Mouse (Mus musculus): Measurements from ENCODE around the gene Lysmd1. TPM values are rescaled to one million over a fixed set of nuclear protein-coding genes. Genes with fewer than 3 reads are reported as not detected.

Gene Lysmd1
- polyA plus RNA-seq, 1 experiment from 2014 or later: 9.1 TPM

DNA sequence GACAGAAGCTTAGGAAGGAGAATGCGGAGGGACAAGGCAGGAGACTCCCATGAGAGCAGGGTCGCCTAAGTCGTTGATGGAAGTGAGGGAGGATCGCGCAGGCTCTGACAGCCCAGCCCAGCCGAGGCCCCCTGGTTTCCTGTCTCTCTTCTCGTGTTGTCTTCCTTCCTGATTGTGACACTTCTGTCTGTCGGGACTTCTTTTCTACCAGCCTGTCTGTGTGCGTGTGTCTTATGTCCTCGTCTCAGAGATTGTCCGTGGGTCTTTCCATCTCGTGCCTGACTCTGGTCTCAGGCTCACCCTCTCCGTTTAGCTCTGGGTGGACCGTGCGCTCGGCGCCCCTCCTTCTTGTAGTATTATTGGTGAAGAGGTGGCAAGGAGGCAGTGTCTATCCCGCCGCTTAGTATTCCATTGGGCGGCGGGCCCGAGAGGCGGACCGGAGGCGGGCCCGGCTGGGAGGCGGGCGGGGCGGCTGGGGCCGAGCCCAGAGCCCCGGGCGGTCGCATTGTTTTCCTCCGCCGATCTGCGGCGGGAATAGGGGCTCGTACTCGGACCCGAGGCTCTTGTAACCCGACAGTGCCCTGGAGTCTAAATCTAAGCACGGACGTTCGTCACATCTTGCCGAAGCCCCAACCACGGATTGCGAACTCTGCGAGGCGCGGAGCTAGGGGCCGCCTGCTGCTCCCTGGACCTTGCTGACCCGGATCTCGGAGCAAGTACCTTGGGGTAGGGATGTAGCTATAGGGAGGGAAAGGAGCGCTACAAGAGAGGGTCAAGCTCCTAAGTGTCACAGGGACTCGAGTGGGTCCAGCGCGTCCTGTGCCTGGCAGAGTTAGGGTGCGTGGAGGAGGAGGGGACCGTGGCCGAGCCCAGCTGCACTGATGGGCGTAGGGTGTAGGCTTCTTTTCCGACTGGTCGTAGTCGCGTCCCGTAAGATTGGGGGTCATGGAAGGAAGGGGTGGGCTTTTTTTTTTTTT is 26.4 kb downstream of the Lysmd1 start, which contains the start of gene Sema6c:
Gene Sema6c, plus strand, starts transcription at position 471 of the 977 bp plus-strand sequence.
- WGBS: under 1% methylated on average over 65 of the region's 66 CpGs
- Histone ChIP-seq H3K4me3 (peak within 1 kb of the TSS; percentile 62), H3K4me2 (peak within 1 kb of the TSS; percentile 98), H3K36me3 (no peaks in the 10 kb centered on the region), H3K9me3 (replicated peaks) (no peaks in the 10 kb centered on the region), H3K27ac (ENCODE audit: poor library complexity, severe bottlenecking) (peak within 1 kb of the TSS; percentile 9; the same call in 1 of the 2 replicates), H3K9ac (peak within 1 kb of the TSS; percentile 87), H3K27me3 (replicated peaks) (peaks cover 13% of the 10 kb centered on the region; the same call in 1 of the 2 replicates), H3K4me1 (replicated peaks) (peaks cover 45% of the 10 kb centered on the region)
- ATAC-seq (ENCODE audit: insufficient number of reproducible peaks, low FRiP score): peak; percentile 94

DNA sequence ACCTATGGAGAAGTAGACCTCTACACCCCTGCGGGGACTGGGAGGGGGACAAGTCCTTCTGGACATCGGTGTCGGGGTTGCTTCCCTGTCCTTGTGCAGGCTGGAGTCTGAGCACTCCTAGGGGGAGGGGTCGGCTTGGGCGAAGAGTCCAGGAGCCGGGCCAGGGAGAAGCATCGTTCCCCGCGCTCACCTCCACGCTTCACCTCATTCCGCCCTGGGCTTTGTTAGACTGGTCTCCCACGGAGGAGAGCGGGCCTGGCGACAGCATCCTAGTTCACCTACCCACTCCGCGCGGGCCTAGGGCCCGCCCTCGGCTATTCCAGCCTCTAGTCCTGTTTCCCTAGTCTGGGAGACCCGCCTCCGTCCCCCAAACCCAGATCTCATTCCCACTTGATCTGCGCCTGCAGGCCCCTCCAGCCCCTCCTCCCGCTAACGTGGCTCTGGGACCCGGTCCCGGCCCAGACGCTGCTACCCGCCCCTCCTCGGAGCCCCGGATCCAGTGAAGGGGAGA is 27.2 kb downstream of the Lysmd1 start:
- 0 out of 2 replicates have a peak, but pooled peaks have one; percentile 9 for ATAC-seq (ENCODE audit: insufficient number of reproducible peaks, low FRiP score)

DNA sequence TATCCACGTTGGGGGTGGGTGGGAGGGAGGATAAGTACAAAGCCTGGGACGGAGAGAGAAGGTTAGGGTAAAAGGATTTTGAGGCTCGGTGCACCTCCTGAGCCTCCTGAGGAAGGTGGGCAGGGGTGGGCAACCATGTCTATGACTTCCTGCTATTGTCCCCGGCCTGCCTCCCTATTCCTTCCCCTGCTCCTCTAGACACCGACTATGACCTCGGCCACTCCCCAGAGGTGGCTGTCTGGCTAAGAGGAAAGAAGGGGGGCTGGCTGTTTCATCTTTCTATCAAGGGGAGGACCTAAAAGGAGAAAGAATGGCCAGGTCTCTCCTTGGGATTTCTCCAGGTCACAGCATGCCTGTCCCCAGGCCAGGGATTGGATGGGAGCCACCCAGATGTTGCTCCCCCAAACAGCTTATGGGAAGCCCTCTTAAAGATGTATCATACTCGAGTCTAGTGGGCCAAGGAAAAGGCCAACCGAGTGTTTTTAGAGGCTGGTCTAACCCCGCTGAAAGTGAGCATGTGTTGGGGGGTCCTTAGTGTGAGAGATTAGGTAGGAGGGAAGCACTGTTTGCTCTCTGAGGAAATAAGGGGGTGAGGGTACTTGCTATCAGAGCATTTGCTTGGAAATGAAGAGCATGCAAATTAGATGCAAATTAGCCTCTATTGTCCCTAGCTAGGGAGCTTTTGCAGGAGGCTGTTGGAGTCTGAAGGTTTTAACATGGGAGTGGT is 27.9 kb downstream of the Lysmd1 start:
- WGBS: 15% methylated on average over 9 of the region's 9 CpGs

More for the DNA sequence above, 27.2 kb downstream of the Lysmd1 start:
- Histone ChIP-seq H3K4me1 (replicated peaks) (peaks cover 45% of the 10 kb centered on the region), H3K4me3 (peak overlapping the region; percentile 62), H3K9ac (peak overlapping the region; percentile 87), H3K9me3 (replicated peaks) (no peaks in the 10 kb centered on the region), H3K27me3 (replicated peaks) (peaks cover 13% of the 10 kb centered on the region; the same call in 1 of the 2 replicates), H3K36me3 (no peaks in the 10 kb centered on the region), H3K27ac (ENCODE audit: poor library complexity, severe bottlenecking) (no peak overlapping the region), H3K4me2 (peak overlapping the region; percentile 98)
- 1% methylated on average over 30 of the region's 30 CpGs for WGBS

DNA sequence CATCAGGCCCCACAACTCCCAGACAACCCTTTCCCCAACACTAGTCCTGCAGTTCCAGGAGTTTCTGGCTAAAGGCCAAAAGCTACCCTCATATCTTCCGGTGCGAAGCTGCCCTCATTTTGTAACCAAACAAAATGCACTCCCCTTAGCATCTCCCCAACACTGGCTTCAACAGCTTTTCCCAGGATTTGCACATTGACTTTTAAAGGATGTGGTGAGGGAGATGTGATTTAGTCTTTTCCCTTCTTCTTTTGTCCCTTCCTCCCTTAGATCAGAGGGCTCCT is 28.4 kb downstream of the Lysmd1 start:
- H3K4me1 ChIP-seq (replicated peaks): peaks cover 45% of the 10 kb centered on the region
- H3K9ac ChIP-seq: no peak overlapping the region
- no peak overlapping the region; the same call in 1 of the 2 replicates for H3K4me3 ChIP-seq
- ATAC-seq (ENCODE audit: insufficient number of reproducible peaks, low FRiP score): no peak
- 25% methylated on average over 2 of the region's 2 CpGs for WGBS
- peaks cover 13% of the 10 kb centered on the region; the same call in 1 of the 2 replicates for H3K27me3 ChIP-seq (replicated peaks)
- peaks cover 7% of the 10 kb centered on the region for H3K36me3 ChIP-seq
- H3K4me2 ChIP-seq: peak overlapping the region; percentile 98; the same call in 1 of the 2 replicates
- no peak overlapping the region for H3K27ac ChIP-seq (ENCODE audit: poor library complexity, severe bottlenecking)
- no peaks in the 10 kb centered on the region for H3K9me3 ChIP-seq (replicated peaks)

More for the DNA sequence above, 27.9 kb downstream of the Lysmd1 start:
- no peak for ATAC-seq (ENCODE audit: insufficient number of reproducible peaks, low FRiP score)
- Histone ChIP-seq H3K4me1 (replicated peaks) (peaks cover 45% of the 10 kb centered on the region), H3K36me3 (peaks cover 2% of the 10 kb centered on the region; the same call in 1 of the 2 replicates), H3K4me2 (peak overlapping the region; percentile 98), H3K4me3 (peak overlapping the region; percentile 62), H3K27me3 (replicated peaks) (peaks cover 13% of the 10 kb centered on the region; the same call in 1 of the 2 replicates), H3K9me3 (replicated peaks) (no peaks in the 10 kb centered on the region), H3K27ac (ENCODE audit: poor library complexity, severe bottlenecking) (no peak overlapping the region), H3K9ac (peak overlapping the region; percentile 87)

DNA sequence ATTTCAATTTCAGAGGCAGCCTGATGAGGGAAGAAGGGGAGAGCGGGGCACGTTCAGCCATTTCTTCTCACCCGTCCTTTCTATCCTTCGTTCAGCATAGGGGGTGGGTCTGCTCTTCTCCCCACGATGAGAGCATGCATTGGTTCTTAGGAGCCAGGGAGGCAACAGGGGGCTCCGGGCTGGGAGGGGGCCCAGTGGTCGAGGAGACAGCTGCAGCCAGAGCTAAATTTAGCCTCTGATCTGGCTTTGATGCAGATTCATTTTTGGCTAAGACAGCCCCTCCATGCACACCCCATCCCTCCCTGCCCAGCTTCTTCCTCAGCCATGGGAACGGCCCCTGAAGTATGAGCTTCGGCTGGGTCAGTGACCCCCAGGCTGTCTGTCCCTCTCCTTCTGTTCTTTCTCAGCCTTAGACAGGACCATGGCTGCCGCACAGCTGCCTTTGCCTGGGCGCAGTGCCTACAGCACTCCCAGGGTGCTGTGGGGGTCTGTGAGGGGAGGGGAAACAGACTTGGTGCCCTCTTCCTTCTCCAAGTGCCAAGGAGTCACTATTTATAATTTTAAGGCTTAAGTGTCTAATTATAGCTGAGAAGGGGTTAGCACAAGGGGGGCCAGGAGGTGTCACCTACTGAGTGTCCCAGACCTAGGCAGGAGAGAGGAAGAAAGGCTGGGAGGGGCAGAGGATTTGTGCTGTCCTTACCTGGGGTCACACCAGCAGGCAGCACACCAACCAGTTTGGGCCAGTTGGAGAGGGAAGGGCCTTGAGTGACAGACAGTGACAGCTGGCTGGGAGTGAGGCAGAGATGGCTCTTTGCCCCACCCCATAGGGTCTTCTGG is 29.7 kb downstream of the Lysmd1 start:
- 43% methylated on average over 11 of the region's 11 CpGs for WGBS
- ATAC-seq (ENCODE audit: insufficient number of reproducible peaks, low FRiP score): no peak
- H3K9me3 ChIP-seq (replicated peaks): no peaks in the 10 kb centered on the region
- peaks cover 12% of the 10 kb centered on the region for H3K36me3 ChIP-seq
- H3K27me3 ChIP-seq (replicated peaks): peaks cover 19% of the 10 kb centered on the region; the same call in 1 of the 2 replicates
- peaks cover 45% of the 10 kb centered on the region for H3K4me1 ChIP-seq (replicated peaks)
- H3K9ac ChIP-seq: peak overlapping the region; percentile 48; the same call in 1 of the 2 replicates
- peak overlapping the region; percentile 11; the same call in 1 of the 2 replicates for H3K4me2 ChIP-seq
- no peak overlapping the region for H3K4me3 ChIP-seq
- H3K27ac ChIP-seq (ENCODE audit: poor library complexity, severe bottlenecking): no peak overlapping the region

DNA sequence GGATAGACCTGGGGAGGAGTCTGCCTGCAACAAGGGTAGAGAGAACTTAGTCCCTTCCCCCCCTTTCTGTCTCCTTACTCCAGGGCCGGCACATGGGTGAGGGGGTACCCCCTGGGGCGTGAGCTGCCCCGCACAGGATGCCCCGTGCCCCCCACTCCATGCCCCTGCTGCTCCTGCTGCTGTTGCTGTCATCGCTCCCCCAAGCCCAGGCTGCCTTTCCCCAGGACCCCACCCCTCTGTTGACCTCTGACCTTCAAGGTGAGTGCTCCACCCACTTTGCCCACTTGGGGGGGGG is 30.3 kb downstream of the Lysmd1 start:
- no peak overlapping the region for H3K4me3 ChIP-seq
- no peak overlapping the region for H3K27ac ChIP-seq (ENCODE audit: poor library complexity, severe bottlenecking)
- no peaks in the 10 kb centered on the region for H3K9me3 ChIP-seq (replicated peaks)
- H3K36me3 ChIP-seq: peaks cover 17% of the 10 kb centered on the region
- no peak overlapping the region for H3K4me2 ChIP-seq
- H3K27me3 ChIP-seq (replicated peaks): peaks cover 23% of the 10 kb centered on the region; the same call in 1 of the 2 replicates
- ATAC-seq (ENCODE audit: insufficient number of reproducible peaks, low FRiP score): no peak
- 53% methylated on average over 5 of the region's 5 CpGs for WGBS
- H3K9ac ChIP-seq: 0 out of 2 replicates have a peak overlapping the region, but pooled peaks have one; percentile 48
- H3K4me1 ChIP-seq (replicated peaks): peaks cover 45% of the 10 kb centered on the region

DNA sequence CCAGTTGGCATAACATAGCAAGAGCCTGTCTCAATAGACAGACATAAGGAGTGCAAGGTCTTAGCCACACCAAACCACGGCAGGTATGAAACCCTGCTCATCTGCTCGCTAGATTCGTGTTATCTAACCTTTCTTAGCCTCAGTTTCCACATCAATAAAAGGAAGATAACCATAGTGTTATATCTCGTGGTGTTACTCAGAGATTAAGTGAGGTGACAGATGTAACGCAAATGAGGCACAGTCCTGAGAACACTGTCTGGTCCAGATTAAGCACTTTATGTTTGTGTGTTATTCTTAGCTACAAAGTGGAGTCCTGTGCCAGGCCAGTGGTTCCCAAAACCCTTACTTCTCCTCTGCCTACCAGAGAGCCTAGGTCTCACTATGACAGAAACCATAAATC is 31.0 kb downstream of the Lysmd1 start:
- Histone ChIP-seq H3K4me3 (no peak overlapping the region), H3K27me3 (replicated peaks) (peaks cover 27% of the 10 kb centered on the region), H3K9ac (no peak overlapping the region), H3K4me2 (no peak overlapping the region), H3K4me1 (replicated peaks) (peaks cover 40% of the 10 kb centered on the region), H3K27ac (ENCODE audit: poor library complexity, severe bottlenecking) (no peak overlapping the region), H3K9me3 (replicated peaks) (no peaks in the 10 kb centered on the region), H3K36me3 (peaks cover 23% of the 10 kb centered on the region)
- WGBS: 49% methylated on average over 5 of the region's 5 CpGs
- ATAC-seq (ENCODE audit: insufficient number of reproducible peaks, low FRiP score): no peak

DNA sequence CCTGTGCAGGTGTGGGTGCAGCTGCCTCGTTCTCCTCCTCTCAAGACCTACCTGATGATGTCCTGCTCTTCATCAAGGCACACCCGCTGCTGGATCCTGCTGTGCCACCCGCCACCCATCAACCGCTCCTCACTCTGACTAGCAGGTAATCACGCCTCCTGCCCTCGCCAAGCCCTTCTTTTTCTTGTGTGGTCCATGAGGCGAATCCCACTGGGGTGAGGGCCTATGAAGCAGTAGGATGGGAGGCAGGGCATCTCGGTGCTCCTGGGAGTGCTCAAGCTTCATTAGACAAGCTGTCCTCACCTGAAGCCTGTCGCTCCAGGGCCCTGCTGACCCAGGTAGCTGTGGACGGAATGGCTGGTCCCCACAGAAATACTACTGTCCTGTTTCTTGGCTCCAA is 36.1 kb downstream of the Lysmd1 start:
- Histone ChIP-seq H3K4me1 (replicated peaks) (peaks cover 22% of the 10 kb centered on the region), H3K36me3 (peaks cover 48% of the 10 kb centered on the region)

DNA sequence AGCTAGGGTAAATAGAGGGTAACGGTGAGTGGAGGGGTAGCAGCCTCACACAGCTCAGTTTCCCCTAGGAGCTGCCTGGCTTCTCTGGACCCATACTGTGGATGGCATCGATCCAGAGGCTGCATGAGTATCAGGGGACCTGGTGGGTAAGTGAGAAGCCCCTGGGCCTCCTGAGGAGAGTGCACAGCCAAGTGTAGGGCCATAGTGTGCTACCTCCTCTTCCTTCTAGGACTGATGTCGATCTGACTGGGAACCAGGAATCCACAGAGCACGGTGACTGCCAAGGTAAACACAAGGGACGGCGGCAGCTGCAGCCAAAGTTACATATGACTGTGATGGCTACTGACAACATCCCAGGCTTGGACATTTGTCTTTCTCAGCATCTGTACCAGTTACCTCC is 37.2 kb downstream of the Lysmd1 start:
- Histone ChIP-seq H3K27me3 (replicated peaks) (peaks cover 56% of the 10 kb centered on the region), H3K9me3 (replicated peaks) (0 out of 2 replicates have a peak, but pooled peaks cover 6% of the 10 kb centered on the region), H3K4me2 (no peak overlapping the region), H3K4me1 (replicated peaks) (peaks cover 21% of the 10 kb centered on the region), H3K4me3 (no peak overlapping the region), H3K9ac (no peak overlapping the region), H3K36me3 (peaks cover 48% of the 10 kb centered on the region), H3K27ac (ENCODE audit: poor library complexity, severe bottlenecking) (no peak overlapping the region)
- no peak for ATAC-seq (ENCODE audit: insufficient number of reproducible peaks, low FRiP score)
- 59% methylated on average over 6 of the region's 6 CpGs for WGBS

More for the DNA sequence above, 36.1 kb downstream of the Lysmd1 start:
- Histone ChIP-seq H3K9ac (no peak overlapping the region), H3K9me3 (replicated peaks) (0 out of 2 replicates have a peak, but pooled peaks cover 6% of the 10 kb centered on the region), H3K4me2 (no peak overlapping the region), H3K27me3 (replicated peaks) (peaks cover 56% of the 10 kb centered on the region), H3K27ac (ENCODE audit: poor library complexity, severe bottlenecking) (no peak overlapping the region), H3K4me3 (no peak overlapping the region)
- 88% methylated on average over 10 of the region's 10 CpGs for WGBS
- no peak for ATAC-seq (ENCODE audit: insufficient number of reproducible peaks, low FRiP score)
